Mouse (Mus musculus): ENCODE measurements at regions not wholly inside any gene's neighbourhood (a gene's known extent, or its start where the extent isn't known, plus 50 kb on each side); places are given as distances from the start of the nearest gene placed in this dataset.
"Not testable (repeated sequence)": the region's sequence is repeated elsewhere in the genome, so short reads cannot be mapped to it uniquely, and the experiment has no call there.

- not testable (repeated sequence) for TF ChIP-seq POLR2A (IDR thresholded peaks at IDR 0.05; ENCODE audit: low read depth, low read length); CTCF (conservative IDR thresholded peaks at IDR 0.05; ENCODE audit: insufficient read depth, insufficient read length, low read depth, low read length)
Observed at GRCm38 (mm10) chr17:43161306-43161705, 108.8 kb upstream of the Adgrf1 start.

Data from kidney, adult 2 months (tissue).